Mouse (Mus musculus) embryo, embryonic 10 days (tissue): ENCODE results near the gene D430042O09Rik.
A peak's percentile ranks its signal among the peaks of the same experiment; 100 is the strongest.
"Not testable (repeated sequence)": the region's sequence is repeated elsewhere in the genome, so short reads cannot be mapped to it uniquely, and the experiment has no call there.

Source experiments
- DNase-seq: peaks from one replicate; pipeline ENCODE4 v3.0.0-alpha.2; 2015; ENCODE audit warnings: low spot score

D430042O09Rik gene

GRCm38 (mm10) chr7:125707593-125708022, at the start of gene D430042O09Rik, which contains the start of gene Gtf3c1:
Gene D430042O09Rik (plus strand): TSS chr7:125707888.
Gene Gtf3c1 (minus strand): TSS chr7:125707780.
- DNase-seq: peak; percentile 100

- no peak for DNase-seq
These were observed 44.0 kb upstream of the D430042O09Rik start for GRCm38 (mm10) chr7:125663654-125664053.

GRCm38 (mm10) chr7:125670865-125671264, 36.8 kb upstream of the D430042O09Rik start:
- no peak for DNase-seq

- no peak for DNase-seq
These were observed 36.3 kb upstream of the D430042O09Rik start for GRCm38 (mm10) chr7:125671396-125671795.

- peak; percentile 71 for DNase-seq
These were observed 32.8 kb upstream of the D430042O09Rik start for GRCm38 (mm10) chr7:125674916-125675315.

- no peak for DNase-seq
These were observed 28.9 kb upstream of the D430042O09Rik start for GRCm38 (mm10) chr7:125678756-125679155.

GRCm38 (mm10) chr7:125679936-125680335, 27.8 kb upstream of the D430042O09Rik start:
- DNase-seq: no peak

- DNase-seq: no peak
These were observed 17.2 kb upstream of the D430042O09Rik start for GRCm38 (mm10) chr7:125690516-125690915.

- DNase-seq: no peak
These were observed 13.6 kb upstream of the D430042O09Rik start for GRCm38 (mm10) chr7:125694056-125694455.

GRCm38 (mm10) chr7:125702791-125703190, 4.9 kb upstream of the D430042O09Rik start:
- DNase-seq: no peak

- peak; percentile 77 for DNase-seq
These were observed 502 bp upstream of the D430042O09Rik start for GRCm38 (mm10) chr7:125707186-125707585.

GRCm38 (mm10) chr7:125708100-125708499, 412 bp downstream of the D430042O09Rik start:
- DNase-seq: peak; percentile 32

- DNase-seq: not testable (repeated sequence)
These were observed 5.9 kb downstream of the D430042O09Rik start for GRCm38 (mm10) chr7:125713542-125714055.

- no peak for DNase-seq
These were observed 7.1 kb downstream of the D430042O09Rik start for GRCm38 (mm10) chr7:125714803-125715202.

GRCm38 (mm10) chr7:125716724-125717123, 9.0 kb downstream of the D430042O09Rik start:
- no peak for DNase-seq

GRCm38 (mm10) chr7:125717612-125718011, 9.9 kb downstream of the D430042O09Rik start:
- no peak for DNase-seq

GRCm38 (mm10) chr7:125720370-125720769, 12.7 kb downstream of the D430042O09Rik start:
- no peak for DNase-seq

GRCm38 (mm10) chr7:125721033-125721432, 13.3 kb downstream of the D430042O09Rik start:
- no peak for DNase-seq

- DNase-seq: no peak
These were observed 14.4 kb downstream of the D430042O09Rik start for GRCm38 (mm10) chr7:125722127-125722526.

- DNase-seq: no peak
These were observed 15.7 kb downstream of the D430042O09Rik start for GRCm38 (mm10) chr7:125723189-125723972.

GRCm38 (mm10) chr7:125731679-125732078, 24.0 kb downstream of the D430042O09Rik start:
- DNase-seq: no peak

GRCm38 (mm10) chr7:125733791-125734190, 26.1 kb downstream of the D430042O09Rik start:
- no peak for DNase-seq

GRCm38 (mm10) chr7:125736366-125737015, 28.8 kb downstream of the D430042O09Rik start:
- DNase-seq: no peak
